Mouse (Mus musculus): Measurements from ENCODE around the gene Gm4787. TPM values are rescaled to one million over a fixed set of nuclear protein-coding genes. Genes with fewer than 3 reads are reported as not detected.

Gene Gm4787
- 1 to 10 TPM in 1 of 2 experiments, under 1 TPM in 1; 0.70 to 1.7 TPM for total RNA-seq (2023)

GRCm38 (mm10) chr12:81379364-81379763 lies at the start of gene Gm4787:
Gene Gm4787 (minus strand): TSS chr12:81379464.

GRCm38 (mm10) chr12:81421846-81422245 lies 42.6 kb upstream of the Gm4787 start, which contains the start of gene Adam4:
Gene Adam4 (minus strand): TSS chr12:81421946.

GRCm38 (mm10) chr12:81332875-81333421 lies 46.3 kb downstream of the Gm4787 start, which contains the start of gene Slc8a3:
Gene Slc8a3 (minus strand): TSS chr12:81333180.

Other genes with a start within 250 kb of the Gm4787 start
- gene Slc8a3, start 46.3 kb downstream of the Gm4787 start, total RNA-seq (2023) = not detected
- 1 to 10 TPM; 2.9 to 3.1 TPM for gene Adam4, start 42.5 kb upstream of the Gm4787 start, total RNA-seq (2023)
- gene Cox16, start 105.7 kb upstream of the Gm4787 start, total RNA-seq (2023) = 10 to 100 TPM; 78.1 to 78.6 TPM
- 10 to 100 TPM in 1 of 2 experiments, 1 to 10 TPM in 1; 9.9 to 19.5 TPM for gene Gm20498, start 153.4 kb upstream of the Gm4787 start, total RNA-seq (2023)
- 10 to 100 TPM; 36.6 to 36.8 TPM for gene Synj2bp, start 153.4 kb upstream of the Gm4787 start, total RNA-seq (2023)
- gene Adam21, start 189.0 kb upstream of the Gm4787 start, total RNA-seq (2023) = under 1 TPM in 1 of 2 experiments, not detected in 1; 0.17 TPM
- gene Med6, start 215.5 kb upstream of the Gm4787 start, total RNA-seq (2023) = 10 to 100 TPM; 47.9 to 49.2 TPM